Mouse (Mus musculus) megakaryocyte, embryonic 14.5 days (primary cell): Measurements from ENCODE around the gene Esp6.
"Not testable (repeated sequence)": the region's sequence is repeated elsewhere in the genome, so short reads cannot be mapped to it uniquely, and the experiment has no call there.

ENCODE experiments used
- FLI1 ChIP-seq: IDR thresholded peaks from 2 replicates; pipeline ENCODE4 v1.6.1; 2012; ENCODE audit warnings: low read length, inconsistent platforms, mixed read lengths
- GATA1 ChIP-seq: IDR thresholded peaks from 3 replicates; pipeline ENCODE4 v1.6.1; 2012; ENCODE audit warnings: mixed read lengths, low read length, inconsistent platforms, borderline replicate concordance

- not testable (repeated sequence) for TF ChIP-seq GATA1, FLI1
Observed at GRCm38 (mm10) chr17:40583906-40584305, 22.6 kb downstream of the Esp6 start.
